Mouse (Mus musculus) retina, postnatal 7 days (tissue): ENCODE results near the gene B4galnt2.
A peak's percentile ranks its signal among the peaks of the same experiment; 100 is the strongest.

Source experiments
- DNase-seq: peaks from one replicate; pipeline ENCODE4 v3.0.0-alpha.2; 2012; ENCODE audit warnings: low read depth, low spot score

The B4galnt2 gene

GRCm38 (mm10) chr11:95827168-95827447 lies 87.6 kb downstream of the B4galnt2 start:
- no peak for DNase-seq

DNA sequence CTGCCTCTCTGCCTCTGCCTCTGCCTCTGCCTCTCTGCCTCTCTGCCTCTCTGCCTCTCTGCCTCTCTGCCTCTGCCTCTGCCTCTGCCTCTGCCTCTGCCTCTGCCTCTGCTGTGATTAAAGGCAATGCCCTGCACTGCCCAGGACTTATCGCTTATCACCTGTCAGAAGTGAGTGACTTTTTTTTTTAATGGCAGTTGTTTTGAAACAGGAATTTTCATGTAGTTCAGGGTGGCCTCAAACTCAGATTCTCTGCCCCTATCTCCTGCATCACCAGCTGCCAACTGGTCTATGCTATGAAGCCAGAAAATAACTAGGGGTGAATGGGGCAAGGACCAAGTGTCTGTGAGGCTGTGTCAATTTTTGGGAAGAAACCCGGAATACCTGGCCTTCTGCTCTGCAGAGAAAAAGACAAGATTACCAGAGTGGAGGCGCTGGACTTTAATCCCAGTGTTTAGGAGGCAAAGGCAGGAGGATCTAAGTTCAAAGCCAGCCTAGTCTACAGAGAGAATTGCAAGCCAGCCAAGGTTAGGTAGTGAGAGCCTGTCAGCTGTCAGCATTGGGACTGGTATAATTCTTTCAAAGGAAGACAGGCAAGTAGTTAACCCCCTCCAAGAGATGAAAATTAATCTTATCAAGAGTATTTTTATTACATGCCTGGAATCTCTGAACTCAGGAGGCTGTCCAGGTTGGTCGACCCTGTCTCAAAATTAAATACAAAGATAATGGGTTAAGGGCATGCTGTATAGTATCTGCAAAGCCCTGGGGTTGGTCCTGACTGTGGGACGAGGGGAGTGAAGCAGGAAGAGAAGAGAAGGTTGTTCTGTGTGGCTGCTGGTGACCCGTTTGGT lies 88.1 kb downstream of the B4galnt2 start:
- no peak for DNase-seq

DNA sequence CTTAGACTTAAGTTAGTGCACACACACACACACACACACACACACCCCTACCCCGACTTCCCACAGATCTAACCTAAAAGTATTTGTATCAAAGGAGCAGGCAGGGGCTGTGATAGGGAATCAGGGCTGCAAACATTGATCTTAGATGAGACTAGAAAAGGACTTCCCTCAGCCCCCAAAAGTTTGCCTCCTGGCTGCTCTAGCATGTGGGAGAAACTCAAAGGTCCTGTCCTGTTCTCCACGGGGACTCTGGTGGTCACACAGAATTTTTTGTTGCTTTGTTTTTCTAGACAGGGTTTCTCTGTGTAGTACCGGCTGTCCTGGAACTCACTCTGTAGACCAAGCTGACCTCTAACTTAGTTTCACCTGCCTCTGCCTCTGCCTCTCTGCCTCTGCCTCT lies 89.1 kb downstream of the B4galnt2 start:
- DNase-seq: no peak

GRCm38 (mm10) chr11:95824877-95825243 lies 89.8 kb downstream of the B4galnt2 start:
- DNase-seq: no peak

GRCm38 (mm10) chr11:95824071-95824876 lies 90.4 kb downstream of the B4galnt2 start, which contains the start of gene Phospho1:
Gene Phospho1, plus strand, starts transcription at chr11:95824499.
- DNase-seq: peak; percentile 85

- DNase-seq: no peak
These were observed 92.3 kb downstream of the B4galnt2 start for GRCm38 (mm10) chr11:95822437-95822836.

GRCm38 (mm10) chr11:95821511-95821910 lies 93.2 kb downstream of the B4galnt2 start:
- DNase-seq: no peak

DNA sequence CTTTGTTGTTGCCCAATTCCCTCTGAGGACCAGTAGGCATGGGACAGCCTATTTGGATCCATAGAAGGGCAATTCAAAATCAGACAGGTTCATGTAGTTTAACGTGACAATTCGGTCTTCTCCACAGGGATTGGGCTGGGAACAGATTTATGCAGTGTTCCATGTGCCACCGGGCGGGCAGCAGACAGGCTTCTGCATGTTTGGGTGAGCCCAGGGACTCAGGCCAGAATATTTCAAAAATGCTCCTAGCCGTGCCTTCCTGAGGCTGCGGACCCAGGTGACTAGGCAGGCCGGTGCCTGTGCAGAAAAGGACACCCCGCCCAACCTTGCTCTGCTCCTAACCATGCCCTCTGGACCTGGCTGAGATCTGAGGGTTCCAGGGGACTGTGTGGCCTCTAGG lies 95.6 kb downstream of the B4galnt2 start:
- no peak for DNase-seq
